Mouse (Mus musculus): Measurements from ENCODE around the gene Rbbp7. TPM values are rescaled to one million over a fixed set of nuclear protein-coding genes. Genes with fewer than 3 reads are reported as not detected.

Rbbp7 gene
- polyA plus RNA-seq, 1 experiment from 2014 or later: 286 TPM

Other genes starting within 250 kb of the Rbbp7 start
- 1.9 and 2.4 TPM in 2 replicates for gene Reps2, start 116.8 kb upstream of the Rbbp7 start, polyA plus RNA-seq (2016; fragmentation: Nextera tagmentation; extraction: Ambion mirVana)
- gene Txlng, start 69.1 kb downstream of the Rbbp7 start, polyA plus RNA-seq (2016; fragmentation: Nextera tagmentation; extraction: Ambion mirVana): 17.5 and 18.4 TPM in 2 replicates
- 39.0 and 43.0 TPM in 2 replicates for gene Syap1, start 128.0 kb downstream of the Rbbp7 start, polyA plus RNA-seq (2016; fragmentation: Nextera tagmentation; extraction: Ambion mirVana)
- 95.1 and 96.2 TPM in 2 replicates for gene Ctps2, start 140.8 kb downstream of the Rbbp7 start, polyA plus RNA-seq (2016; fragmentation: Nextera tagmentation; extraction: Ambion mirVana)
- 0.68 TPM in 1 of 2 replicates, not detected in the other for gene S100g, start 204.2 kb downstream of the Rbbp7 start, polyA plus RNA-seq (2016; fragmentation: Nextera tagmentation; extraction: Ambion mirVana)